Mouse (Mus musculus) stomach, embryonic 16.5 days (tissue): ENCODE measurements around the gene Syngap1. TPM values are rescaled to one million over a fixed set of nuclear protein-coding genes. Genes with fewer than 3 reads are reported as not detected.

ENCODE experiments used
- ATAC-seq: fragments of 200-750 bp; cut with Nextera tagmentation; 2 replicates; pipeline ENCODE4 v1.8.0; 2017; ENCODE audit warnings: moderate number of reproducible peaks, moderate TSS enrichment; ENCODE audit not compliant: insufficient read depth, low FRiP score
- H3K27ac ChIP-seq: fragments of 300-500 bp; sonication (generic); 2 replicates; pipeline ENCODE4 v1.5.1; 2014; ENCODE audit warnings: low read length
- H3K27me3 ChIP-seq: fragments of 300-500 bp; sonication (generic); 2 replicates; pipeline ENCODE4 v1.6.1; 2014; ENCODE audit warnings: low read length, control low read depth, mixed read lengths; ENCODE audit not compliant: control insufficient read depth, insufficient read depth
- H3K36me3 ChIP-seq: fragments of 300-500 bp; sonication (generic); 2 replicates; pipeline ENCODE4 v1.6.1; 2014; ENCODE audit warnings: low read length; ENCODE audit not compliant: control insufficient read depth, insufficient read depth
- H3K4me1 ChIP-seq: fragments of 300-500 bp; sonication (generic); 2 replicates; pipeline ENCODE4 v1.6.1; 2014; ENCODE audit warnings: low read length, control low read depth, mixed read lengths; ENCODE audit not compliant: control insufficient read depth, insufficient read depth
- H3K4me2 ChIP-seq: fragments of 300-500 bp; sonication (generic); 2 replicates; pipeline ENCODE4 v1.6.1; 2014; ENCODE audit warnings: low read depth, low read length, mixed read lengths
- H3K4me3 ChIP-seq: fragments of 300-500 bp; sonication (generic); replicated peaks from 2 replicates; pipeline ENCODE4 v1.5.1; 2014; ENCODE audit warnings: mild to moderate bottlenecking, low read length
- H3K9ac ChIP-seq: fragments of 300-500 bp; sonication (generic); 2 replicates; pipeline ENCODE4 v1.6.1; 2014; ENCODE audit warnings: low read length
- H3K9me3 ChIP-seq: fragments of 300-500 bp; sonication (generic); replicated peaks from 2 replicates; pipeline ENCODE4 v1.6.1; 2016; ENCODE audit warnings: low read length, control low read depth; ENCODE audit not compliant: control insufficient read depth
- WGBS: fragments of 180-500 bp; shearing (Covaris S2); extraction: QIAGEN DNeasy Blood & Tissue Kit; methylation state at CpG from one replicate; pipeline ENCODE4 v1.1.7; 2014; 5-methylcytosine and 5-hydroxymethylcytosine counted together
- microRNA-seq: library from miRNA; unstranded; fragments of <30 nt; microRNA quantifications from one replicate; pipeline ENCODE4, GENCODE M21; 2016
- polyA plus RNA-seq: library from polyadenylated mRNA; unstranded; fragments of >200 nt; fragmentation: Nextera tagmentation; extraction: Ambion mirVana; gene quantifications from 2 replicates; pipeline ENCODE4 v1.2.1, GENCODE M21; 2015

The Syngap1 gene
- polyA plus RNA-seq, 1 experiment from 2014 or later: 1.6 TPM

- Histone ChIP-seq H3K4me1 (0 out of 2 replicates have a peak, but pooled peaks cover 3% of the 10 kb centered on the region), H3K36me3 (peaks cover 8% of the 10 kb centered on the region), H3K9me3 (no peaks in the 10 kb centered on the region), H3K27ac (no peak overlapping the region), H3K9ac (no peak overlapping the region), H3K27me3 (no peaks in the 10 kb centered on the region), H3K4me3 (no peak overlapping the region), H3K4me2 (no peak overlapping the region)
- 85% methylated on average over 14 of the region's 14 CpGs for WGBS
- no peak for ATAC-seq
These were observed 80.0 kb downstream of the Syngap1 start for GRCm38 (mm10) chr17:27021076-27021475.

DNA sequence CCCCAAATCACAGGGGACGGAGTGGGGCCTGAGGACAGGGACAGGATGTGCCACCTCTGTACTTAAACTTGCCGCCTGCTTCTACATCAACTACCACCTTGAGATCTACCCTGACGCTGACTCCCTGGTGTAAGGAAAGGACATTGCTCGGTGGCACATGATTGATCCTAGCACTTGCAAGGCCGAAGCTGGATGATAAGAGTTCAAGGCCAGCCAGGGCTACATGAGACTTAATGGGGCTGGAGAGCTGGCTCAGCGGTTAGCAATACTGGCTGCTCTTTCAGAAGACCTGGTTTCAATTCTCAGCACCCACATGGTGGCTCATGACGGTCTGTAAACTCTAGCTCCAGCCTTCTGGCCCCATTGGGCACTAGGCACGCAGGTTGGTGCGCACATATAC, 80.7 kb downstream of the Syngap1 start:
- H3K27me3 ChIP-seq: no peaks in the 10 kb centered on the region
- no peak overlapping the region for H3K9ac ChIP-seq
- WGBS: 92% methylated on average over 9 of the region's 9 CpGs
- H3K36me3 ChIP-seq: peaks cover 8% of the 10 kb centered on the region
- H3K27ac ChIP-seq: no peak overlapping the region
- H3K4me3 ChIP-seq: no peak overlapping the region
- no peak overlapping the region for H3K4me2 ChIP-seq
- H3K9me3 ChIP-seq: no peaks in the 10 kb centered on the region
- ATAC-seq: no peak
- peaks cover 3% of the 10 kb centered on the region; the same call in 1 of the 2 replicates for H3K4me1 ChIP-seq

Small RNA genes within 50 kb of the gene (microRNA-seq; reads per million reads assigned to microRNA genes)
- gene Gm27775: not detected
- gene Mir3083: 0.83 reads per million
- not detected for gene Mir6968

Other genes starting within 250 kb of the Syngap1 start
- gene Crebrf, start 225.6 kb upstream of the Syngap1 start, polyA plus RNA-seq: 6.7 and 7.6 TPM in 2 replicates
- 44.9 and 51.9 TPM in 2 replicates for gene Bnip1, start 160.2 kb upstream of the Syngap1 start, polyA plus RNA-seq
- 2.3 and 4.6 TPM in 2 replicates for gene Nkx2-5, start 96.2 kb upstream of the Syngap1 start, polyA plus RNA-seq
- 6.4 and 6.9 TPM in 2 replicates for gene Kifc5b, start 24.2 kb upstream of the Syngap1 start, polyA plus RNA-seq
- 7.3 and 7.7 TPM in 2 replicates for gene Phf1, start 8.2 kb upstream of the Syngap1 start, polyA plus RNA-seq
- 173 and 178 TPM in 2 replicates for gene Cuta, start 1.7 kb upstream of the Syngap1 start, polyA plus RNA-seq
- gene Zbtb9, start 31.9 kb downstream of the Syngap1 start, polyA plus RNA-seq: 14.1 and 14.8 TPM in 2 replicates
- 6.7 and 7.0 TPM in 2 replicates for gene Bak1, start 87.8 kb downstream of the Syngap1 start, polyA plus RNA-seq
- 15.0 and 16.7 TPM in 2 replicates for gene Itpr3, start 116.1 kb downstream of the Syngap1 start, polyA plus RNA-seq
- 243 and 267 TPM in 2 replicates for gene Uqcc2, start 192.7 kb downstream of the Syngap1 start, polyA plus RNA-seq
- 0.34 and 1.3 TPM in 2 replicates for gene Ip6k3, start 226.5 kb downstream of the Syngap1 start, polyA plus RNA-seq